Mouse (Mus musculus) fat pad, adult 2 months (tissue): ENCODE measurements around the gene Lman2l.

Experiments used
- DNase-seq: peaks from one replicate; pipeline ENCODE4 v3.0.0-alpha.2; 2011; ENCODE audit warnings: low read depth, low spot score; ENCODE audit errors: extremely low read depth

Gene Lman2l

DNA sequence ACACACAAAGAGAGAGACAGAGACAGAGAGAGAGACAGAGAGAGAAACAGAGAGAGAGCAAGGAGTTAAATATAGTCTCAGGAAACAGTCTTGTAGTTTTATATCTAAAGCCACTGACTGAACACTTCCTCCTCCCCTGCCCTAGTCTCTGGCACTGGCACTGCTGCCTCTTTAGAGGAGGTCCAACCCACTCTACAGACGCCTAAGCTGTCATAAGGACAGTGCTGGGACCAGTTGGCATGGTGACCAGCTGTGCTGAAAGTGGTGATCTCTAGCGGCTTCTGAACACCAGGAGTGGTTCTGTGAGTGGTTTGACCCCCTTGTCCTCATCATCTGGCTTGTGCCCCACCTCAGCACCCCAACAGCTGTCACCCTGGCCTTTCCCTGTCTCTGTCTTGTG lies 16.8 kb upstream of the Lman2l start:
- no peak for DNase-seq

DNA sequence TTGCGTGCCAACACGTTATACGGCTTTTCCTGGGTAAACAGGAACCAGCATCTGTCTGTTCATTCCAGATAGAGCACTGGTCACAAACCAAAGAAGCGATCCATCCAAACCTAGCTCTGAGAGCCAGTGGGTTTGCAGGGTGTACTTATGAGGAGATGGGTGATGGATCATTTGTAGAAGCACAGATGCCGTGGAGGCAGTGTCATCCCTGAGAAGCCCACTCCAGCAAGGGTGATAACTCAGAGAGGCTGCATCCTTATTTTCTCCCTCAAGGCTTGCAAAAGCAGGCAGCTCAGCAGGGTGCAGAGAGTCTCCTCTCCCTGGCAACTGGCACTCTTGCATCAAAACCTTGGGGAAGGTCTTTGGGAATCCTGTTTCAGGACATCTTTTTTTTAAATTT lies 13.1 kb upstream of the Lman2l start:
- no peak for DNase-seq

DNA sequence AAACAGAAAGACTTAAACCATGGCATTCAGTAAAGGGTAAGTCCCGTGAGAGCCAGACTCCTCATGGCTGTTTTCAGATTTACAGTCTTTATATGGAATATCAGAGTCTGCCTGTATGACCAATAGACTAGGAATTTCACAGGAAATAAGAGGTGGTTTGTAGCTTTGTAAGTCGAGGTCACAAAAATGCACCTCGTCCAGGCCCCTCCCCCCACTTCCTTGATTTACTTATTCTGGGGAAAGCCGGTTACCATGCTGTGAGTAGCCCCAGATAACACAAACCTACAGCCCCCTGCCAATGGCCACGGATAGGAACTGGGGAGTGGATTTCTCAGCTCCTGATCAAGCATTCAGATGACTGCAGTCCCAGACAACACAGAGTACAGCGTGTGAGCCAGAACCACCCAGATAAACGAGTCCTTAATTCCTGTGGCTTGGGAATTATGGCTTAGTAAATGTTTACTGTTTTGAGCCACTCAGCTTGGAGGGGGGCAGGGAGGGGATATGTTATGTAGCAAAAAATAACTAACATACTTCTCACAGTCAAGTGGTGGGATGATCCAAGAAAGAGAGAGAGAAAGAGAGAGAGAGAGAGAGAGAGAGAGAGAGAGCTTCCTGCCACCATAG lies 12.4 kb upstream of the Lman2l start:
- DNase-seq: no peak

DNA sequence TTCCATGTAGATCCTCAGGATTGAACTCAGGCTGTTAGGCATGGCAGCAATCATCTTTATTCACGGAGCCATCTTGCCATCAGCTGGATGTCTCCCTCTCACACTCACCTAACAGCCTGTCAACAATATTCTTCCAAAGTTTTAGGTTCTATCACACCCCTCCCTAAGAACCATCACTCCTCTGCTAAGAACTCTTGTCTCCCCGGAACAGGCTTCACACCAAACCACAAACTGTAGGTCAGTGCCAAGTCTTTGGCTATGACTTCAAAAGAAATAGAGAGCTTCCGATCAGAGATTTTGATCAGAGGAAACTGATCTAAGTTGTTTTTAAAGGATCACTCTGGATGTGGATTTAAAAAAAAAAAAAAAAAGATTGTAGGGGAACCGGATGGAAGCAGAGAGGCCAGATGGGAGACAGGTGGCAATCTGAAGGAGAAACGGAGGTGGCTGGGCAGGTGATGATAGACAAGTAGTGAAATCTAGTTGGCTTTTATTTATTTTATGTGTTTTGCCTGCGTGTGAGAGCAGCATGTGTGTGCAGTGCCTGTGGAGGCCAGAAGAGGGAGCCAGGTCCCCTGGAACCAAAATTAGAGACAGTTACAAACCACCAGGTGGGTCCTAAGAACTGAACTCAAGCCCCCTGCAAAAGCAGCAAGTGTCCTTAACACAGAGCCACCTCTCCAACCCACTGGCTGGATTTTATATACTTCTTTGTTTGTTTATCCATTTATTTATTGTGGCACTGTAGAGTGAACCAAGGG lies 9.2 kb upstream of the Lman2l start:
- DNase-seq: no peak

DNA sequence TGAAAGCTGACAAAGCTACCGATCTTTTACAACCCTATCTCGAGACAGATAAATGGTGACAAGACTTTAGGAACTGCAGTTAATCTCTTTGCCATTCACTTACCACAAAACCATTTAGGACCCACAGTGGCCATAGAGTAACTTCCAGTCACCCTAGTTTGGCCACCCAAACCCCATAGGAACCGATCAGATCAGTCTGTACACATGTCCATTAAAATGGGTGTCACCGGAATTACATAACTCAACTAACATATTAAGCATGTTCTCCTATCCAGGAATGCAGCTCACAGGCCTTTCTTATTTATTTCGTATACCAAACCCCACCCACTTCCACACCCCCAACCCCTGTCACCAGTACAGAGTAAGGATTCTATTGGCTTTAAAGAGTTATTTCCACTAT lies 1.8 kb upstream of the Lman2l start:
- DNase-seq: no peak

DNA sequence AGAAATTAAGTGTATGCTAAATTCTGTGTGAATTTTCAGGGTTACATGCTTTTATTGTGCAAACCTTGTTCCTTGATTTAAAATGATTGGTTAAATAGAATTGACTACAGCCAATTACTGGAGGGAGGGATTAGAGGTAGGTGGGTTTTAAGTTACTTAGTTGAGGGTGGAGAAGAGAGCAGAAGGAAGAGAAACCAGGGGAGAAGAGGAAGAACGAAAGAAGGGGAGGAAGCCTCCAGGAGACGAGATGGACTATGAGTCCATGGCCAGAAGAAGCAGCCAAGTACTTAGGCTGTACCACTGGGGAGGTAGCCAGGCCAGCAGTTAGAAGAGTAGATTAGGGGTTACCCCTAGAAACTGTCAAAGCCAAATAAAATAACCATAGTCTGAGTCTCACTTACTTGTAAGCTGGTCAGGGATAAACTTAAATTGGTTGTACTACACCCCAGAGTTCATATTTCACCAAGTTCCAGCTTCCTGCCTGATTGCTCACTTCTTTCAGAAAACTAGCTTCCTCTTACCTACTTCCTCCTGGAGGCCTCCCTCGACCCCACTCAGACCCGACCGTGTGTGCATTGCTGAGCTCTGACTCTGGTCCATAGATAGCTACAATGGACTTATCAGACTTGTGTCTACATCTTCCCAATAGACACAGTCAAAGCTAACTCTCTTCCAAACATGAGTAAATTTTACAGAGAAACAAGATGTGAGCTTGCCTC lies 1.2 kb upstream of the Lman2l start:
- no peak for DNase-seq

DNA sequence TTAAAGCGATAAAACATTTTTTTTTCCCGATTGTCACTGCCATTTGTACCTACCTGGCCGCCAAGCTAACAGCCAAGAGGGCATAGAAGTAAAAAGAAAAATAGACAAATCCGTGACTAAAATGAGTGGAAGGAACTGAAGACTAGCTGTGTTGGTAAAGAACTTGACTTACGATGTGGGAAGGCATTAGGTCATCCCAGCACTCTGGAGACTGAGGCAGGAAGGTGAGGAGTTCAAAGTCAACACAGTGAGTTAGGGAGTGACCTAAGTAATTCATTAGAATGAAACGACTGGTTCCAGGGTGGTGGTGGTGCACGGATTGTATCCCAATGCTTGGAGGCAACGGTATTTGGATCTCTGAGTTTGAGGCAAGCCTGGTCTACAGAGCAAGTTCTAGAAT lies 437 bp upstream of the Lman2l start:
- no peak for DNase-seq

DNA sequence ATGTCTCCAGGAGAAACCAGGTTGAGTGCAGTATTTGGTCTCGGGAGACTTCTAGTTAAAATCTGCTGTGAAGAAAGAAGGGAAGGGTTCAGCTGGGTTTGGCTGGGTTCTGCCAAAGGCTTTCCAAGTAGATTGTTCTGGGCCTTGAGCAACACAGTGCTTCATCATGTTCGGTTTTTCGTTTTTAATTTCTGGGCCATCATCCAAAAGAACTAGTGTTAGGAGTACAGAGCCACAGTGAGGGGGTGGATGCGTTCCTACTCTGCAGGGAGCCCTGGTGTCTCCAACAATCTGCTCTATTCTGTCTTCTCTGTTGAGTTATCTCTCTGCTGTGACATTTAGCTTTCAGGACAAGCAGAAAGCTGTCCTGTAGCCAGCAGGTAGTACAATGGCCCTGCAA lies 4.0 kb downstream of the Lman2l start:
- peak; percentile 85 for DNase-seq

DNA sequence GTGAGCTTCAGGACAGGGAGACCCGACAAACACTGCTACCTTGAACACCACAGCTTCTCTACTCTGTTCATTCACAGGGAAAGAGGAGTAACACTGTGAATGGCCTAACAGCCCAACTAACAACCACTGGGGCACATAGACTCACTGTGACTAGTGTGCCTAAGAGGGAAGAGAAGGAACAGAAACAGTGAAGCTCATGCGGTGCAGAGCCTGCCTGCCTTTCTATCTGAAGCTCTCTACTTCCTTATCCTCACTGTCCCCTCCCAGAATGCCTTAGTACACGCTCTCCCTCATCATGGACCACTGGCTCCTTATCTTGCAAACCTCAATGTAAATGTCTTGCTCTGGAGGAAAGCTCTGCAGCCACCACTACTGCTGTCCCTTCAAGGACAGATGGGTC lies 7.8 kb downstream of the Lman2l start:
- no peak for DNase-seq

DNA sequence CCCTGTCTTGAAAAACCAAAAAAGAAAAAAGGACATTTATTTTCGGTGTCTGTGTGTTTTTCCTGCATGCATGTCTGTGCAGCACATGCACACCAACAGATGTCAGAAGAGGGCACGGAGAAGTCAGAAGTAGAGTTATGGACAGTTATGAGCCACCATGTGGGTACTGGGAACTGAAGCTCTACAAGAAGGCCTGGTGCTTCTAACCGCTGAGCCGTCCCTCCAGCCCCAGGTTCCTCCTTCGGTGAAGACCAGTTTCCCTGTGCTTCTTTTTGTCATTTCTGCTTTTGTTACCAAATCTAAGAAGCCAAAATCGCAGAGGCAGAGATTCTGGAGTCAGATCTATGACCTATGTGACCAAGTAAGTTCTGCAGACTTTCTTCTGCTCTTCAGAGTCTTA lies 8.6 kb downstream of the Lman2l start:
- DNase-seq: no peak

DNA sequence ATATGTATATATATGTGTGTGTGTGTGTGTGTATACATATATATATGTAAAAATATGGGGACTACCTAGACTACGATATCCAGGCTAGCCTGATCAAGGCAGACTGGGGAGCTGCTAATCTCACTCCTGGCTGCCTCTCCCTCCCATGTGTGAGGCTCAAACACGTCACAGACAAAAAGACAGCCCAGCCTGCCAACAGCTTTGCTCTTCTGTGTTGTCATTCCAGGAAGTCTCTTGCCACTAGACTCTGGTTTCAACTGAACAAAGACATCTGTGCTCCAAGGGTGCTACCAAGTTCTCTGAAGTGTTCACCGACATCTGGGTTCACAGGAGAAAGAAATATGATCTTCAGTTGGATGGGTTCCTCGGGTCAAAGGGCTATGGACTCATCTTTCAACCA lies 10.0 kb downstream of the Lman2l start:
- DNase-seq: no peak

DNA sequence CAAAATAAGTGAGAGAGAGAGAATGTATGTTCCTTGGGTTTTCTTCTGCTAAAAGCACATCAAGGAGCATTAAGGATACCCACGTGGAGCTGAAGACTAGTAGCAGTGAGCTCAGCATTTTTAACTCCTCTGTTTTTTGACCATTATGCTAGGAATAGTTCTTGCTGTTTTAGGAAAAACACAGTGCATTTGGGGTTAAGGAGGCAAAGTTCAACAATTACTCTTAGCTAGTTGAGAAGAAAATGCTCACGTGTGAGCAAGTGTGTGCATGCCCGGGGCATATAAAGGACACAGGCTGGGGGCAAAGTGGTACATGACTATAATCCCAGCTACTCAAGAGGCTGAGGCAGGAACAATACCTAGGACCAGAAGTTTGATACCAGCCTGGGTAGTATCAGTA lies 11.5 kb downstream of the Lman2l start:
- DNase-seq: no peak

DNA sequence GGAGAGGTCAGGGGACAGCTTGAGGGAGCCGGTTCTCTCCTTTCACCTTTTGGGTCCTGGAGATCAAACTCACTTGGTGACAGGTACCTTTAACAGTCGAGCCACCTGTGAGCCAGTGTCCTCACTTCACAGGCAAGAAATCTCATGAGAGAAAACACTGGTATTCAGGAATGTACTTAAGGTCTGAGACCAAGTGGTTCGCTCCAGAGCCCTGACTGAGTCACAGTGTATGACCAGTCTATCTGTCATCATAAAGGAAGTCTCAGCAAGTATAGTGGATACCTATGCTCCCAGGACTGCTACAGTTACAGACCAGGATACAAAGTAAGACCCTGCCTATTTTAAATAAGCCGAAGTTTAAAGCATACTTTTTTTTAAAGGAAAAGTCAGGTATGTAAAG lies 12.1 kb downstream of the Lman2l start:
- no peak for DNase-seq

DNA sequence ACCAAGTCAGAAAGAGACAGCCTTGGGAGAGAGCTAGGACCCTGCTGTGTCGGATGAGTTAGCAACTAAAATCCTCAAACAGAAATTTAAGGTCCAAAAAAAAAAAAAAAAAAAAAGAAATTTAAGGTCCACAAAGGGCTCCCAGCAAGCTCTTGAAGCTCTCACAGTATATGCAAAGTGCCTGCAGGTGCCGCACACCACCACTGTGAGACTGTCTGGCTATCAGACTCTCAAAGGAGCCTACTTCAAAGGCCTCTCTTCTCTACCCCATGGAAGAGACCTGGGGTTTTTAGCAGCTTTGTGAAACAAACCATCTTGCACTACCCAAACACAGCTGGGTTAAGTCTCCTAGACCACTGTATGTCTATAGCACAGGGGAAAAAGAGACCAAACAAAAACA lies 15.6 kb downstream of the Lman2l start:
- DNase-seq: no peak

DNA sequence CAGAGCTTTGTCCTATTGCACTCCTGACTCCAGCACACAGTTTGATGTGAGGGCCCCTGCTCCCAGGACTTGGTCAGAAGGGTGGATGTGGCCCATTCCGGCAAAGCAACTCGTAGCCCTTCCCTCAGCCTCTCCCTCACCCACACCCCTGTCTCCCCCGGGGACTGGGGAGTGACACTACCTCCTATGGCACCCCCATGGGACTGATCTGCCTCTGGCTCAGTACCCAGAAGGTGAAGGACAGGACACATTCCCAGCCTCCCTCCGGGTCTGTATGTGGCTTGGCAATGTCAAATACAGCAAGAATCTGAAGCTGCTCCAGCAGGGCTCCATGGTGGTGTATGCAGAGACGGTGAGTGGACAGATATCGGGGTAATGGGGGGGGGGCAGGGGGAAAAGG lies 40.5 kb downstream of the Lman2l start:
- DNase-seq: no peak

DNA sequence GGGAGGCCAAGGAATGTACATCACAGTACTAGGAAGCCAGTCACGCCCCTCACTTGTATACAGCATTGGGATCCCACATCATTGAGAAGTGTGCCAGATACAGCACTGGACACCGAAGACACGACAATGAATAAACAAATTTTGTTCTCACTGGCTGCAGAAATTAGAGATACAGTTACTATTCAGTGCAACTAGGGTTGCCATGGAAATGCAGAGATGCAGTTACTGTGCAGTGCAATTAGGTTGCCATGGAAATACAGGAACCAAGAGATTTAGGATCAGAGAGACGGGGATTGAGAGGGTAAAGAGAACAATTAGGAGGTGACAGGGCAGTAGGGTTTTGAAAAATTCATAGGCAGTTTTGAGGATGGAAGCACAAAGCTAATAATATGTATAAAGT lies 43.6 kb downstream of the Lman2l start:
- DNase-seq: no peak

DNA sequence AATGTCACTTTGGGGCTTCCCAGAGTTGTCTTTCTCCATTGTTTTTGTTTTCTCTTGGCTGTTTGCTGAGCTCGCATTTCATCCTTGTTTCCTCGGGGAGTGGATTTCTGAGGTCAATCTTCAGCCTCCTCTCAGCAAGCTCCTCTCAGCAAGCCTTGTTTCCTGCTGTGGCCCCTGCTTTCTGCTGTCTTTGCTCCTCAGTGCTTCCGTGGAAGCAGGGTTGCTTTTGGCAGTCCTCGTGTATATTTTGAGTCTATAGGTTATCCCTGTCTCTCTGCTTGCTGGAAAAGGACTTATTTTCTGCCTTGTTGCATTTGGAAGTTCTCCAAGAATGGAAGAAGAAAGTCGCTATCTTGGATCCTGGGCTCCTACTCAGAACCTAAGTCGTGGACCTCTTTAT lies 48.0 kb downstream of the Lman2l start:
- no peak for DNase-seq

DNA sequence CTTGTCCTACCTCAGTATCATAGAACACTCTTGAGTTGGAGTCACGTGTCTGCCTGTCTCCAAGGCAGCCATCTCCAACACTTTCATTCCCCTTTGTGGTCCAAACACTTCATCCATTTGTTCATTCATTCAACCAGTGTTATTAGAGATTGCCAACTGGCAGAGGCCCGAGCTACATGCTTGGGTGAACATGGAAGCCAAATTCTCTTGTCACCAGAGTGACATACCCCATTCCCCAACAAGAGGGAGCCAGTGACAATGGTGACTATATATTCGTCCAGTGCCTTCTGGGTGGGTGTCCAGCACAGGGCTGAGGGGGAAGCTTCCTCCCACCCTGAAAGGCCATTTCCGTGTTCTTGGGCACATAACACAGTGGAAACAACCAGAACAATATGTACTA lies 65.5 kb downstream of the Lman2l start:
- DNase-seq: no peak

DNA sequence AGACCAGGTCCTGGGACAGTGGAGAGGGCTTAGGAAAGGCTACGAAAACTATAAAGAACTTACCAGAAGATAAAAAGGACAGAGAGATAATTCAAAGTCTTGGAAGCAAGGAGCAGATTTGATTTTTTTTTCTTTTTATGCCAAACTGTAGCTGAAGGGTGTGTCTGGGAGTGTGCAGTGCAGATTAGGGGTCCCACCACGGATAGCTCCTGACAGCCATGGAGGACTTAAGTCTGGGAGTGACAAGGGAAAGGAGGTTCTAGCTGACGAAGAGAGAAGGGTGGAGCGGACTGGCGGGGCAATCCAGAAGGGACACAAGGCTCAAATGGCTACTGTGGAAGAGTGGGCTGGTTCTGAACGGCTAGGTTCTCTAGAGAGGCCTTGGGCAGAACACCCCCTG lies 66.2 kb downstream of the Lman2l start:
- DNase-seq: no peak

DNA sequence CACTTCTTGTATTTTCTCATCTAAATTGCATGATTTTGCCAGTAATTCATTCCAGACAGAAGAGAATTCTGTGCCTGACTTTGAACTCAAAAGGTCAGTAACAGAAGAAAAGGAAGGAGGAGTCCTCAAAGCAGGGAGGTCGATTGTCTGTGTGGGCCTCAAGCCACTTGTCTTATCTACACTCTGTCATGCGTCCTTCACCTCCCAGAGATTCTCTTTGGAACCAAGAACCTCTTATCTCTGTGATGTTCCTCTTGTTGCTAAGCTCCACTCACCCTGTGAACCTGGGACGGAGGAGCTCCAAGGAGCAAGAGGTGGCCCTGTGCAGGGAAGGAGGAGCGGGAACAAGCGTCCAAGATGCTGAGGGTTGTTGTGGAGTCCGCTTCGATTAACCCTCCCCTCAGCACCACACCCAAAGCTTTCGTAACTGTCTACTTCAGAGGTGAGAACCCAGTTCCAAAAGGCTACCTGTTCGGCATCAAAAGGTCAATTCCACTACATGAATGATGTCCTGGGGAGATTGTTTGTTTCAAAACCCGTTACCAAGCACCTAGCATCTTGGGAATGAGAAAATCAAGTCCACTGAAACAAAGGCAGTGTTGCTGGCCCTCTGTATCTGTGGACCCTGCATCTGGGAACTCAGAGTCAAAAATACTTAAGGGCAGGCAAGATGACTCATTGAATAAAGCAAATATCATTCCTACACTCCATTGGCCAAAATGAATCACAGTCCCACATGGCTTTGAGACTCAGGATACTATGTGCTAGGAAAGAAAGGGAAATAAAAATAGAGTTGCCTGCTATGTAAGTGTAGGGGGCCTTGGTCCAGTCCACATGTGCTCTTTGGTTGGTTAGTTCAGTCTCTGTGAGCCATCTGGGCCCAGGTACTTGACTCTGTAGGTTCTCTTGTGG lies 72.9 kb downstream of the Lman2l start, which contains the start of gene Fer1l5:
Gene Fer1l5, plus strand, starts transcription at position 358 of the 912 bp plus-strand sequence.
- no peak for DNase-seq

DNA sequence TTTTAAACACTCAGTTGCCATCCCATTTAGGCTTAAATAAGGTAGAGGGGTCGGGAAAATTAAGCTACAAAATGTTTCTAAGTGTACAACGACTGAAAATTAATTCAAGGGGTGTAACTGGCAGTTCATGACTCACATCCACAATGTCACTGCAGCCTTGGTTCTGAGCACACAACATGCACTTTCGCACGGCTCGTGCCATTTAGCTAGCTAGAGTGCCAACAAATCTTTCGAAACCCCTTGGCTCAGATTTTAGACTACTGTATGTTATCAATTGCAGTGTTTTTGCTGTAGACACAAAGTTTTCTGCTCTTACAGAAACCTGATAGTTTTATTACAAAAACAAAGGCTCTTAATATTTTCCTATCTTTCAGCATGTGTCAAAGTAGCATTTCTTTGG lies 74.2 kb downstream of the Lman2l start:
- DNase-seq: peak; percentile 31
